Mouse (Mus musculus): ENCODE measurements around the gene Carmil1. TPM values are rescaled to one million over a fixed set of nuclear protein-coding genes. Genes with fewer than 3 reads are reported as not detected.

Carmil1 gene
- polyA plus RNA-seq, 1 experiment: 4.5 TPM

DNA sequence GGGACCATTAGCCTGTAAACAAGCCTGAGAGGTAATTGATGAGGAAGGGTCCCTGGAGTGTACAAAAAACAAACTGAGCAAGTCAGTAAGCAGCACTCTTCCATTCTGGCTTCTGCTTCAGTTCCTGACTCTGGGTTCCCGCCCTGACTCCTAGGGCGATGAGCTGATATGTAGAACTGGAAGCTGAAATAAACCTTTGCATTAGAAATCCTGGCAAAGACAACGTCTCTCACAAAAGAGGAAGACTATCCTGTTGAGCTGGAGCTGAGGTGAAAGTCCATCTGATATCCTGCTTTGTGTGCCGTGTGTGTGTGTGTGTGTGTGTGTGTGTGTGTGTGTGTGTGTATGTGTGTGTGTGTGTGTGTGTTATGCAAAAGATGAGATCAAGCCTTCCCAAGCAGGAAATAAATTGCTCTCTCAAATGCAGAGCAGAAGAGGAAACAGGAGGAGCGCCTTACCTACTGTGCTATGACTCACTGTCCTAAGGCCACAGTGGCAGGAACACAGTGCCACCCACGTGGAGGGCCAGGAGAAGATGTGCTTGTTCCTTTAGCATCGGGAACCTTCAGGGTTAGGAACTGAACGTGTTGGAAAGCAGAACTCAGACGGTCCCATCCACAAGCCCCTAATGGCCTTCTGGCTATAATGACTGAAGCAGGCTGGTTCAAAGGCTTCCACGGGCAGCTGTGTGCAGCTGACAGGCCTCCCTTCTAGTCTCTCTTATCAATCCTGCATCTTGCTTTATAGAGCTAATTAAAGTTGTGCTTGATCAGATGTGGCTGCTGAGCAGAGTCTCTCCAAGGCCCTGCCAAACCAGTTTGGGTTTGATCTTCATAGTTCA is 19.6 kb downstream of the Carmil1 start:
- Histone ChIP-seq H3K9me3 (no peaks in the 10 kb centered on the region), H3K4me3 (replicated peaks) (no peak overlapping the region), H3K36me3 (replicated peaks; ENCODE audit: low read length) (no peaks in the 10 kb centered on the region), H3K27me3 (replicated peaks) (peaks cover 18% of the 10 kb centered on the region), H3K4me1 (peaks cover 30% of the 10 kb centered on the region)
- TF ChIP-seq GATA1 (IDR thresholded peaks at IDR 0.05; ENCODE audit: borderline replicate concordance, low read length) (no peak), FLI1 (IDR thresholded peaks at IDR 0.05; ENCODE audit: low read length) (no peak)

DNA sequence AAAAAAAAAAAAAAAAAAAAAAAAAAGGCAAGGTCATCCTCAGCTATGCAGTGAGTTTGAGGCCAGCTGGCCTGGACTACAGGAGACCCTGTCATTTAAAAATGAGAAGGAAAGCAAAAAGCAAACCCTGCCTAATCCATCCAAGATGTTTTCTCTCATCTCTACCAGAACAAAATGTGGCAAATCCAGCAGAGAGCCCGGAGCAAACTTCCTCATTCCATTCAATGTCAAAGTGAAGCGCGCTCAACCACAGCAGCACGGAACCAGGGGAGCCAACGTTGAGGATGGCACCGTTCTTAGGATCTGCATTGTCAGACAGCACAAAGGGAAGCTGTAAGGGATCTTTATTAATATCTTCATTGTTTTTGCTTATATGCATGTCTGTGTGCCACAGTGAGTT is 22.8 kb downstream of the Carmil1 start:
- Histone ChIP-seq H3K27me3 (replicated peaks) (peaks cover 8% of the 10 kb centered on the region), H3K4me1 (peaks cover 28% of the 10 kb centered on the region), H3K9me3 (no peaks in the 10 kb centered on the region), H3K4me3 (replicated peaks) (no peak overlapping the region), H3K36me3 (replicated peaks; ENCODE audit: low read length) (no peaks in the 10 kb centered on the region)
- no peak for TF ChIP-seq FLI1 (IDR thresholded peaks at IDR 0.05; ENCODE audit: low read length)

GRCm38 (mm10) chr13:24253989-24254388 is 26.6 kb downstream of the Carmil1 start:
- Histone ChIP-seq H3K4me1 (peaks cover 57% of the 10 kb centered on the region), H3K9me3 (no peaks in the 10 kb centered on the region), H3K4me3 (replicated peaks) (no peak overlapping the region), H3K27me3 (replicated peaks) (peaks cover 2% of the 10 kb centered on the region), H3K36me3 (replicated peaks; ENCODE audit: low read length) (no peaks in the 10 kb centered on the region)
- TF ChIP-seq FLI1 (IDR thresholded peaks at IDR 0.05; ENCODE audit: low read length): no peak
- no peak for TF ChIP-seq GATA1 (IDR thresholded peaks at IDR 0.05; ENCODE audit: borderline replicate concordance, low read length)

GRCm38 (mm10) chr13:24253551-24253950 is 27.0 kb downstream of the Carmil1 start:
- H3K27me3 ChIP-seq (replicated peaks): peaks cover 2% of the 10 kb centered on the region
- no peak overlapping the region for H3K4me3 ChIP-seq (replicated peaks)
- TF ChIP-seq GATA1 (IDR thresholded peaks at IDR 0.05; ENCODE audit: borderline replicate concordance, low read length) (no peak), FLI1 (IDR thresholded peaks at IDR 0.05; ENCODE audit: low read length) (no peak)
- H3K36me3 ChIP-seq (replicated peaks; ENCODE audit: low read length): no peaks in the 10 kb centered on the region
- H3K9me3 ChIP-seq: no peaks in the 10 kb centered on the region
- peaks cover 57% of the 10 kb centered on the region for H3K4me1 ChIP-seq

DNA sequence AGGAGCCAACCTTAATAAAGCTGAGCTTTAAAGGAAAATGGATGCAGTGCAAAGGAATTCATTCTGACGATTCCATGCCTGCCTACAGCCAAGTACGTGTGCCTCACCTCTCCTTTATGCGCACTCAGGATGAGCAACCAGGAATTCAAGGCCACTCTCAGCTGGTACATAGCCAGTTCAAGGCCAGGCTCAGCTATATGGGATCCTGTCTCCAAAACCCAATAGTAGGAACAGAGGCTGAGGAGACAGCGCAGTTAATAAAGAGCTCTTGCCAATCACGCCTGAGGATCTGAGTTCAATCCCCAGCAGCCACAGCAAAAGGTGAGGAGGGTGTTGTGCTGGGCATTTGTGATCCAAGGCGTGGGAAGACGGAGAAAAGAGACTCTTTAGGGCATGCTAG is 29.4 kb downstream of the Carmil1 start:
- peaks cover 8% of the 10 kb centered on the region for H3K36me3 ChIP-seq (replicated peaks; ENCODE audit: low read length)
- TF ChIP-seq GATA1 (IDR thresholded peaks at IDR 0.05; ENCODE audit: borderline replicate concordance, low read length): no peak
- no peak for TF ChIP-seq FLI1 (IDR thresholded peaks at IDR 0.05; ENCODE audit: low read length)
- H3K9me3 ChIP-seq: no peaks in the 10 kb centered on the region
- no peaks in the 10 kb centered on the region for H3K27me3 ChIP-seq (replicated peaks)
- H3K4me3 ChIP-seq (replicated peaks): no peak overlapping the region
- H3K4me1 ChIP-seq: peaks cover 74% of the 10 kb centered on the region

- peaks cover 89% of the 10 kb centered on the region for H3K4me1 ChIP-seq
Measured at GRCm38 (mm10) chr13:24247928-24248327, 32.7 kb downstream of the Carmil1 start.

GRCm38 (mm10) chr13:24247441-24247840 is 33.2 kb downstream of the Carmil1 start:
- H3K27me3 ChIP-seq (replicated peaks): no peaks in the 10 kb centered on the region
- no peaks in the 10 kb centered on the region for H3K9me3 ChIP-seq
- H3K4me3 ChIP-seq (replicated peaks): no peak overlapping the region
- H3K36me3 ChIP-seq (replicated peaks; ENCODE audit: low read length): peaks cover 8% of the 10 kb centered on the region
- peaks cover 89% of the 10 kb centered on the region for H3K4me1 ChIP-seq
- no peak for TF ChIP-seq FLI1 (IDR thresholded peaks at IDR 0.05; ENCODE audit: low read length)
- no peak for TF ChIP-seq GATA1 (IDR thresholded peaks at IDR 0.05; ENCODE audit: borderline replicate concordance, low read length)

More at GRCm38 (mm10) chr13:24247928-24248327, 32.7 kb downstream of the Carmil1 start:
- H3K4me3 ChIP-seq (replicated peaks): no peak overlapping the region
- TF ChIP-seq FLI1 (IDR thresholded peaks at IDR 0.05; ENCODE audit: low read length) (no peak), GATA1 (IDR thresholded peaks at IDR 0.05; ENCODE audit: borderline replicate concordance, low read length) (no peak)
- H3K36me3 ChIP-seq (replicated peaks; ENCODE audit: low read length): peaks cover 8% of the 10 kb centered on the region
- no peaks in the 10 kb centered on the region for H3K9me3 ChIP-seq
- H3K27me3 ChIP-seq (replicated peaks): no peaks in the 10 kb centered on the region

GRCm38 (mm10) chr13:24246266-24246665 is 34.3 kb downstream of the Carmil1 start:
- Histone ChIP-seq H3K36me3 (replicated peaks; ENCODE audit: low read length) (peaks cover 8% of the 10 kb centered on the region), H3K4me3 (replicated peaks) (no peak overlapping the region), H3K27me3 (replicated peaks) (no peaks in the 10 kb centered on the region), H3K4me1 (peaks cover 92% of the 10 kb centered on the region), H3K9me3 (no peaks in the 10 kb centered on the region)
- no peak for TF ChIP-seq FLI1 (IDR thresholded peaks at IDR 0.05; ENCODE audit: low read length)
- no peak for TF ChIP-seq GATA1 (IDR thresholded peaks at IDR 0.05; ENCODE audit: borderline replicate concordance, low read length)

DNA sequence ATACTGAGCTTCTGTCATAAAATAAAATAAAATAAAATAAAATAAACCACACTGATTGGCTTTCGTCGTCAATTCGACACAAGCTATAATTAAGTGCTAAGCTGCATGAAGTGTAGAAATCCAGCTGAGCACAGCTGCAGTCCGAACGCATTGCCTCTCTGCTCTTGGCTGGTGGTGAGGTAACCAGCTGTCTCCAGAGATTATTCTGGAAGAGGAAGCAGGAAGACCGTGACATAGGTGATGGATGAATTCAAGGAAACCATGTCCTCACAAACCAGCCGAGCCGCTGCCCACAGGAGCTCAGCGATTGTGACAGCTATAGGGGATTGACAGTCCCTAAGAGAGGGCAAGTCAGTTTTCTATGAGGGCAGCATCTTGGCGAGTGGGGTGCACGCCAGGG is 36.0 kb downstream of the Carmil1 start:
- Histone ChIP-seq H3K36me3 (replicated peaks; ENCODE audit: low read length) (peaks cover 8% of the 10 kb centered on the region), H3K4me3 (replicated peaks) (peak overlapping the region; percentile 6), H3K27me3 (replicated peaks) (peaks cover 3% of the 10 kb centered on the region), H3K9me3 (no peaks in the 10 kb centered on the region), H3K4me1 (peaks cover 90% of the 10 kb centered on the region)
- TF ChIP-seq GATA1 (IDR thresholded peaks at IDR 0.05; ENCODE audit: borderline replicate concordance, low read length) (no peak), FLI1 (IDR thresholded peaks at IDR 0.05; ENCODE audit: low read length) (no peak)

GRCm38 (mm10) chr13:24243964-24244363 is 36.6 kb downstream of the Carmil1 start:
- peaks cover 92% of the 10 kb centered on the region for H3K4me1 ChIP-seq
- peak overlapping the region; percentile 53 for H3K4me3 ChIP-seq (replicated peaks)
- H3K27me3 ChIP-seq (replicated peaks): peaks cover 3% of the 10 kb centered on the region
- TF ChIP-seq GATA1 (IDR thresholded peaks at IDR 0.05; ENCODE audit: borderline replicate concordance, low read length) (no peak), FLI1 (IDR thresholded peaks at IDR 0.05; ENCODE audit: low read length) (no peak)
- H3K36me3 ChIP-seq (replicated peaks; ENCODE audit: low read length): peaks cover 8% of the 10 kb centered on the region
- no peaks in the 10 kb centered on the region for H3K9me3 ChIP-seq
